Mouse (Mus musculus) hindbrain, embryonic 12.5 days (tissue): ENCODE results near the gene Pde4b. TPM values are rescaled to one million over a fixed set of nuclear protein-coding genes. Genes with fewer than 3 reads are reported as not detected.

Experiments
- ATAC-seq: fragments of 200-750 bp; cut with Nextera tagmentation; 2 replicates; pipeline ENCODE4 v1.8.0; 2017; ENCODE audit warnings: moderate TSS enrichment; ENCODE audit not compliant: low FRiP score
- H3K27ac ChIP-seq: fragments of 300-500 bp; sonication (generic); 2 replicates; pipeline ENCODE4 v1.5.1; 2016; ENCODE audit warnings: mild to moderate bottlenecking
- H3K27me3 ChIP-seq: fragments of 300-500 bp; sonication (generic); 2 replicates; pipeline ENCODE4 v1.6.1; 2016; ENCODE audit warnings: mild to moderate bottlenecking
- H3K36me3 ChIP-seq: fragments of 300-500 bp; sonication (generic); 2 replicates; pipeline ENCODE4 v1.6.1; 2016; ENCODE audit warnings: mild to moderate bottlenecking
- H3K4me1 ChIP-seq: fragments of 300-500 bp; sonication (generic); 2 replicates; pipeline ENCODE4 v1.6.1; 2016
- H3K4me2 ChIP-seq: fragments of 300-500 bp; sonication (generic); replicated peaks from 2 replicates; pipeline ENCODE4 v1.6.1; 2016; ENCODE audit warnings: mild to moderate bottlenecking
- H3K4me3 ChIP-seq: fragments of 300-500 bp; sonication (generic); 2 replicates; pipeline ENCODE4 v1.5.1; 2016; ENCODE audit warnings: mild to moderate bottlenecking
- H3K9ac ChIP-seq: fragments of 300-500 bp; sonication (generic); 2 replicates; pipeline ENCODE4 v1.6.1; 2016; ENCODE audit warnings: mild to moderate bottlenecking, moderate library complexity
- H3K9me3 ChIP-seq: fragments of 300-500 bp; sonication (generic); replicated peaks from 2 replicates; pipeline ENCODE4 v1.6.1; 2016; ENCODE audit warnings: mild to moderate bottlenecking
- WGBS: fragments of 180-500 bp; shearing (Covaris S2); methylation state at CpG from one replicate; pipeline ENCODE4 v1.1.7; 2016; 5-methylcytosine and 5-hydroxymethylcytosine counted together
- polyA plus RNA-seq: library from polyadenylated mRNA; unstranded; fragments of >200 nt; fragmentation: Nextera tagmentation; extraction: Ambion mirVana; gene quantifications from 2 replicates; pipeline ENCODE4 v1.2.1, GENCODE M21; 2016

Pde4b gene
- polyA plus RNA-seq, 1 experiment from 2014 or later: 12.5 TPM

- 0 out of 2 replicates have a peak, but pooled peaks cover 8% of the 10 kb centered on the region for H3K4me1 ChIP-seq
- no peaks in the 10 kb centered on the region for H3K27me3 ChIP-seq
- no peak for ATAC-seq
- H3K9me3 ChIP-seq: no peaks in the 10 kb centered on the region
- H3K36me3 ChIP-seq: no peaks in the 10 kb centered on the region
- no peak overlapping the region for H3K9ac ChIP-seq
- H3K4me2 ChIP-seq: no peak overlapping the region
- H3K4me3 ChIP-seq: no peak overlapping the region
- no peak overlapping the region for H3K27ac ChIP-seq
- WGBS: 82% methylated on average over 5 of the region's 5 CpGs
Measured at GRCm38 (mm10) chr4:102495474-102495873, 408.1 kb downstream of the Pde4b start.

DNA sequence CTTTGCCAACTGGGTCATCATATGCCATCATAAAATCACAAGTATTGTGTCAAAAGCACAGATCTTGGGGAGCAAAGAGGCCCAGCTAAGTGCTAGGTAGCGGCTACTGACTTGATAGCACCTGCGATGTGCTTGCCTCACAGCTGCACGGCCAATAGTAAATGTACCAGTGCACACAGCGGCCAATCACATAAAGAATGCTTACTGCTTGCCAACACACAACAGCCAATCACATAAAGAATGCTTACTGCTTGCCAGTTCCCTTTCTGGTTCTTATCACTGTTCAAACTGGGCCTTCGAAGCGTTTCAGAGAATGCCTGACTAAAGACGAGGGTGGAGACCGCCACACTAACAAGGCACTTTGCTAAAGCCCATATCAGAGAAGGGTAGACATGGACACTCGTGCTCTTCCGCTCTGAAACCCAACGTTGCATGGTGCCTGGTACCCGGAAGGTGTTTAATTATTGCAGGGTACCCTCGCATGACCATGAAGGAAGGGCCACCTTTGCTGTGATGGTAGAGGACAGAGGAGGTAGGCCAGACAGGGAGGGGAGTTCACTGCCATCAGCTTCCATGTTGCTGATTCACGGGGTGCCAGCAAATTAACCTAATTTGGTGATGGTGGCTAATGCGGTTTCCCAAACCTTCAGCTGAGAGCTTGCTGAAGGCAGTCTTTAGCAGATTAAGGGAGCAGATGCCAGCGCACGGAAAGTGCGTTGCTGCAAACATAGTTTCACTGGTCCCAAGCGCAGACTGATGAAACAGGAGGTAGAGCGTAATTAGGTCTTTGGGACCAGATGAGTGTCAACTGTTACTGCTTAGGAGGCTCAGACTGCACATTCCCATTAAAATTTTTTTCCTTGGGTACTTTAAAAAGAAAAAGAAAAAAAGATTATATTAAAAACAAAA is 409.2 kb downstream of the Pde4b start:
- Histone ChIP-seq H3K27me3 (no peaks in the 10 kb centered on the region), H3K4me2 (no peak overlapping the region), H3K4me1 (0 out of 2 replicates have a peak, but pooled peaks cover 8% of the 10 kb centered on the region), H3K36me3 (no peaks in the 10 kb centered on the region), H3K9me3 (no peaks in the 10 kb centered on the region), H3K4me3 (no peak overlapping the region), H3K27ac (no peak overlapping the region), H3K9ac (no peak overlapping the region)
- 92% methylated on average over 20 of the region's 20 CpGs for WGBS
- no peak for ATAC-seq

DNA sequence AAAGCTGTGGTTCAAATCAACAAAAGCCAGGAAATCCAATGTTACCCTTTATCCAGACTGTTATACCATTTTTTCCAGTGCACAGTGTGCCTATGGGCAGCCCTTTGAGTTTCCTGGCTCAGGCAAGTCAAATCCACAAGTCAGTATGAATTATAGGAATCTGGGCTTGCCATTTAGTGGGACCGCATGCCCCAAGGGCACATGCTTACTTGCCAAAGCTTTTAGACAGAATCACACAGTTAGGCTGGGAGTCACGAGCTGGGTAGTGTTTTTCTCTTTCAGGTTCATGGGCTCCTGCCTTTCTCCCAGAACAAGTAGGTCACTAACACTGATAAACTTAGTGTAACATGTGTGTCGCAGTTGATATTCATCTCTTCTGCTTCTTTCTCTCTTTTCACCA is 409.9 kb downstream of the Pde4b start:
- H3K36me3 ChIP-seq: no peaks in the 10 kb centered on the region
- H3K4me2 ChIP-seq: no peak overlapping the region
- H3K4me1 ChIP-seq: 0 out of 2 replicates have a peak, but pooled peaks cover 8% of the 10 kb centered on the region
- H3K9me3 ChIP-seq: no peaks in the 10 kb centered on the region
- no peak for ATAC-seq
- H3K27me3 ChIP-seq: no peaks in the 10 kb centered on the region
- H3K4me3 ChIP-seq: no peak overlapping the region
- no peak overlapping the region for H3K27ac ChIP-seq
- WGBS: 89% methylated on average over 3 of the region's 3 CpGs
- H3K9ac ChIP-seq: no peak overlapping the region

DNA sequence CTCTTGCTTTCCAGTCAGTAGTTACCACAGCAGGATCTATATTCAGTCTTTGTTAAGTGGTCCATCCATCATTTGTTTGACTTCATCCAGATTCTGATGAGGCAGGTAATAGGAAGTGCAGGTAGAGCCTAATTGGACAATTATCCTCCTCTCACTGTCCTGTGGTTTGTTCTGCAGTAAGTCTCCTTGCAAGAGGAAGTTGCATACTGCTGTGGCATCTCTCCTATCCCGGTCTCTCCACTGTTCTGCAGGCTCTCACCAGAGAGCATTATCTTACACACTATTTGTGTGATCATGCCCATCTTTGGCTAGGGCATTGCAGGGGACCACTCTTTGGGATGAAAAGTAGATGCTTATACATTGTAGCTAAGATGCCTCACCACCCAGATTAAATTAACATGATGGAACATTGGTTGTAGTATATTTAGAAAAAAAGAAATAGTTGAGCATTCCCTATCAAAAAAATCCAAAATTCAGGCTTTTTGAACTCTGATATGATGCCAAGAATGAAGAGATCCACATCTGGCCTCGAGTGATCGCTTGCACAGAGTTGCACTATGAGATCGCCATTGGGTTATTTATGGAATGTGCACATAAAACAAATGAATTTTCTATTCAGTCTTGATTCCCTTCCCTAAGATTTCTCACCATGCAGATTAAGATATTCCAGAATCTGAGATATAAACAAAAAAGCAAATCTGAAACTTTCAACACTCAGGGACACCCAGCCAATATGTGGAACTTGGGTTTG is 411.0 kb downstream of the Pde4b start:
- H3K27ac ChIP-seq: no peak overlapping the region
- H3K9me3 ChIP-seq: no peaks in the 10 kb centered on the region
- H3K4me2 ChIP-seq: no peak overlapping the region
- no peaks in the 10 kb centered on the region for H3K27me3 ChIP-seq
- H3K4me3 ChIP-seq: no peak overlapping the region
- 81% methylated on average over 4 of the region's 4 CpGs for WGBS
- no peaks in the 10 kb centered on the region for H3K36me3 ChIP-seq
- H3K9ac ChIP-seq: no peak overlapping the region
- 0 out of 2 replicates have a peak, but pooled peaks cover 2% of the 10 kb centered on the region for H3K4me1 ChIP-seq
- ATAC-seq: no peak

DNA sequence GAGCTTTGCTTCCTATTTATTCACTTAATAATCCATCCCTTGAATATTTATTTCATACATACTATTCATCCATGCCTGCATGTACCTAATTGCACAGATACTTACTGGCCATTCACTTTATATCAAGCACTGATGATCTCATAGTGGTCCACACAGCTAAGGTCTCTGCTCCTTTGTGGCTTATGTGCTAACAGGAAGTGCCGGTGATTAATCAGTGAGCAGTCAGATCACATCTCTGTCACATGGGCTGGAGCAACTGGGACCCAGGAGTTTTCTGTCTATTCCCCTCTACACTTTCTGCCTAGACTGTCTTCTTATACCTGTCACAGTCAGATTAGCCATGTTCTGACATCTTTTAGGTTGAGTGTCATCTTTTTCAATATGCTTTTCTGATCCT is 411.6 kb downstream of the Pde4b start:
- Histone ChIP-seq H3K9ac (no peak overlapping the region), H3K36me3 (no peaks in the 10 kb centered on the region), H3K4me1 (no peaks in the 10 kb centered on the region), H3K4me3 (no peak overlapping the region), H3K4me2 (no peak overlapping the region), H3K27ac (no peak overlapping the region), H3K27me3 (no peaks in the 10 kb centered on the region), H3K9me3 (no peaks in the 10 kb centered on the region)
- no peak for ATAC-seq
- 80% methylated on average over 1 of the region's 1 CpGs for WGBS

DNA sequence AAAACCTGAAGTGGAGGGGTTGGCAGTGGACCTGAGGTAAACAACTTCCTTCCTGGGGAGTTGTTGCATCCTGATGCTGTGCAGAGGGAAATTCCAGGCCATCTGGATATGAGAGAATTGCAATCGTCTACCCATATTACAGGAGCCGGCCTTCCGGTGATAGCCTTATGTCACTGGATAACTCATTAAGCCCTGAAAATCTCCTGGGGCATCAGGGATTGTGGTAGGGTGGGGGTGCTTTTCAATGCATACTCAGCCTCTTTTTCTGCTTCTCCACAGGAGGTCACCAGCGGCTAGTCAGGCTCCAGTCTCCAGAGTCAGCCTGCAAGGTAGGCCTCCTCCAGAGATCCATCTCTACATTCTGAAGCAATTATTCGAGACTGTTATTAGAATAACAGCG is 418.4 kb downstream of the Pde4b start:
- Histone ChIP-seq H3K9me3 (no peaks in the 10 kb centered on the region), H3K4me3 (no peak overlapping the region), H3K4me1 (peaks cover 6% of the 10 kb centered on the region), H3K36me3 (no peaks in the 10 kb centered on the region), H3K4me2 (no peak overlapping the region), H3K27me3 (no peaks in the 10 kb centered on the region), H3K9ac (no peak overlapping the region), H3K27ac (no peak overlapping the region)
- WGBS: 34% methylated on average over 6 of the region's 6 CpGs
- ATAC-seq: no peak

DNA sequence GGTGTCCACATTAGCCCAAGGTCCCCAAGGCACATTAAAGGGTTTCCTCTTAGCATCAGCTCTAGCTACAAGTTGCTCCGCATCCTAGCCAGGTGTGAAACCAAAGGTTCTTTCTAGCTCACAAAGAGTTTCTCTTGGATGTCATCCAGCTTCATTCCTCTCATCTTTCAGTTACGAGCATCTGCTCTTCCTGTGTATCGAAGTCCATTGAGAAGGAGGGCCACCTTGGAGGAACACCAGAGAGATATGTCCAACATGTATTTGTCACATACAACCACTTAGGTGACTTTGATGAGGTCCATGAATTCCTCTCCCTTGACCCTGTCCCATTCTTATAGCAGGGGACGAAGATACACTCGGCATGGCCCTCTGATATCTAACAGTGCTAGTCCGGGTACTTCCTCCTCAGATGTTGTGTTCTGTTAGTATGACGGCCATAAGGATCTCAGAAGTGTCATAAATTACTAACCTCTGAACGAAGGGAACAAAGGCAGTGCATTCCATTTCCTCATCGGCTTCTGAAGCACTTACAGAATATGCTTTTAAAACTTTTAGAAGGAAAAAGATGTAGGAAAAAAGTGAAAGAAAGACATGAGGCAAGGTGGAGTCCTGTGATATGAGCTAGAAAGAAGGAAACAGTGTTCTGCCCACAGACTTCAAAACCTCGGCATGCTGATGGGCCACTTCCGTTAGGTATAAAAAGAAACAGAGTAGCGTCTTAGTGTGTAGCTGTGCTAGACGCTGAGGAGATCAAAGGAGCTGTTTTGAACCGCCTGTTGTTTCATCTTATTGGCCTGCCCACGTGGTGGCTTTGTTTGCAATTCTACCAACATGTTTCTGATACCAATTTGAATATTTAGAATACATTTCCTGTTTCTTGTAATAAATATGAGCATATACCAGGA is 419.3 kb downstream of the Pde4b start:
- no peak overlapping the region for H3K4me2 ChIP-seq

DNA sequence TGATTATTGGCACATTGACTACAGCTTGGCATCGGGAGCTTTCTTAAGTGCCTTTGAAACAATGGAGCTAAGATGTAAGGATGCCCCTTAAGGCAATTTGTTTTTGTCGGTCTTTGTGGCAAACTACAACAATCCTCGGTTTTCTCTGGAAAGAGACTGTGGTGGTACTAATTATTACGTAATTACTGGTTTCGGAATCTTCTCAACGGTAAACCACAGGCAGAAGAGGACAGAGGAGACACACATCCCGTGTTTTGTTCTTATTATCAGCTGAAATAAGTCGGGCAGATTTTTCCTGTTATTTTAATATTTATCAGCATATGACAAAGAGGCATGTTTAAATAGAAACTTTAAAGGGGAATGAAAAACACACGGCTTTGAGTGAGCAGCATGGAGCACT is 420.0 kb downstream of the Pde4b start:
- H3K27me3 ChIP-seq: no peaks in the 10 kb centered on the region
- ATAC-seq: no peak
- H3K4me1 ChIP-seq: peaks cover 18% of the 10 kb centered on the region
- H3K9ac ChIP-seq: no peak overlapping the region
- WGBS: 87% methylated on average over 9 of the region's 9 CpGs
- no peak overlapping the region for H3K27ac ChIP-seq
- H3K9me3 ChIP-seq: no peaks in the 10 kb centered on the region
- no peaks in the 10 kb centered on the region for H3K36me3 ChIP-seq
- no peak overlapping the region for H3K4me2 ChIP-seq
- no peak overlapping the region for H3K4me3 ChIP-seq

More for the DNA sequence above, 419.3 kb downstream of the Pde4b start:
- H3K27me3 ChIP-seq: no peaks in the 10 kb centered on the region
- H3K4me3 ChIP-seq: no peak overlapping the region
- no peak overlapping the region for H3K27ac ChIP-seq
- H3K9ac ChIP-seq: no peak overlapping the region
- no peak for ATAC-seq
- no peaks in the 10 kb centered on the region for H3K36me3 ChIP-seq
- H3K4me1 ChIP-seq: peaks cover 14% of the 10 kb centered on the region
- H3K9me3 ChIP-seq: no peaks in the 10 kb centered on the region
- WGBS: 83% methylated on average over 15 of the region's 15 CpGs

- 84% methylated on average over 2 of the region's 2 CpGs for WGBS
- Histone ChIP-seq H3K4me3 (no peak overlapping the region), H3K9ac (no peak overlapping the region), H3K36me3 (no peaks in the 10 kb centered on the region), H3K27ac (no peak overlapping the region), H3K9me3 (no peaks in the 10 kb centered on the region), H3K4me2 (no peak overlapping the region), H3K27me3 (no peaks in the 10 kb centered on the region), H3K4me1 (peaks cover 18% of the 10 kb centered on the region)
- no peak for ATAC-seq
Measured at GRCm38 (mm10) chr4:102507753-102508152, 420.4 kb downstream of the Pde4b start.

DNA sequence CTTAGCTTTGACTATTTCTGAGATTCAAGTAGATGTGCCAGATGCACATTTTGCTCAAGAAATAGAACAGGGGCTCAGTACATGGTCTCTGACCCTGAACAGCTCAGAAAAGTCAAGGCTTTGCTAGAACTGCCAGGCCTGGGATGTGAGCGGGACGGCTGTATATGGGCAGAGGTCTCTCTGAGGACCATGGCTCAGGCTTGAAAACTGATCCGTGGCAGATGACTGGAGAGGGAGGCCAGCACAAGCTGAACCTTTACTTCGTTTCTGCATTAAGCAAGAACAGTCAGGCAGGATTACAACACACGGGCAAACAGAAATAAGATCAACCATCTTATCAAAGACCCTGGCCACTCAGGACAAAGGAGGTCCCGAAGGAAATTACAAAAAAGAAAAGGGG is 422.7 kb downstream of the Pde4b start:
- Histone ChIP-seq H3K4me2 (no peak overlapping the region), H3K4me3 (no peak overlapping the region), H3K9me3 (no peaks in the 10 kb centered on the region), H3K9ac (no peak overlapping the region), H3K4me1 (peaks cover 18% of the 10 kb centered on the region), H3K36me3 (no peaks in the 10 kb centered on the region), H3K27me3 (no peaks in the 10 kb centered on the region), H3K27ac (no peak overlapping the region)
- 76% methylated on average over 6 of the region's 6 CpGs for WGBS
- no peak for ATAC-seq

- H3K27ac ChIP-seq: 0 out of 2 replicates have a peak overlapping the region, but pooled peaks have one; percentile 40
Measured at GRCm38 (mm10) chr4:102510939-102511391, 423.6 kb downstream of the Pde4b start.

More at GRCm38 (mm10) chr4:102510939-102511391, 423.6 kb downstream of the Pde4b start:
- Histone ChIP-seq H3K9me3 (no peaks in the 10 kb centered on the region), H3K9ac (peak overlapping the region; percentile 40; the same call in 1 of the 2 replicates), H3K36me3 (no peaks in the 10 kb centered on the region), H3K4me3 (no peak overlapping the region), H3K4me1 (peaks cover 15% of the 10 kb centered on the region), H3K27me3 (no peaks in the 10 kb centered on the region), H3K4me2 (peak overlapping the region; percentile 45)
- WGBS: 37% methylated on average over 8 of the region's 8 CpGs
- ATAC-seq: no peak
